Mouse (Mus musculus): ENCODE data around the gene Evx2. TPM values are rescaled to one million over a fixed set of nuclear protein-coding genes. Genes with fewer than 3 reads are reported as not detected.

The Evx2 gene
- polyA plus RNA-seq, 1 experiment: not detected

GRCm38 (mm10) chr2:74679596-74679971 is 20.2 kb upstream of the Evx2 start:
- no peak overlapping the region for H3K4me3 ChIP-seq (ENCODE audit: insufficient read depth, low read depth, low read length)
- no peak overlapping the region for H3K27ac ChIP-seq (replicated peaks; ENCODE audit: low read depth, low read length)
- H3K4me1 ChIP-seq (ENCODE audit: control insufficient read depth, insufficient read depth, insufficient read length, low read length): no peaks in the 10 kb centered on the region; the same call in 1 of the 2 replicates

GRCm38 (mm10) chr2:74678891-74679595 is 19.7 kb upstream of the Evx2 start, which contains the start of gene Hoxd11:
Gene Hoxd11 (plus strand): TSS chr2:74679557.
- no peaks in the 10 kb centered on the region; the same call in 1 of the 2 replicates for H3K4me1 ChIP-seq (ENCODE audit: control insufficient read depth, insufficient read depth, insufficient read length, low read length)
- no peak within 1 kb of the TSS for H3K27ac ChIP-seq (replicated peaks; ENCODE audit: low read depth, low read length)
- H3K4me3 ChIP-seq (ENCODE audit: insufficient read depth, low read depth, low read length): no peak within 1 kb of the TSS

DNA sequence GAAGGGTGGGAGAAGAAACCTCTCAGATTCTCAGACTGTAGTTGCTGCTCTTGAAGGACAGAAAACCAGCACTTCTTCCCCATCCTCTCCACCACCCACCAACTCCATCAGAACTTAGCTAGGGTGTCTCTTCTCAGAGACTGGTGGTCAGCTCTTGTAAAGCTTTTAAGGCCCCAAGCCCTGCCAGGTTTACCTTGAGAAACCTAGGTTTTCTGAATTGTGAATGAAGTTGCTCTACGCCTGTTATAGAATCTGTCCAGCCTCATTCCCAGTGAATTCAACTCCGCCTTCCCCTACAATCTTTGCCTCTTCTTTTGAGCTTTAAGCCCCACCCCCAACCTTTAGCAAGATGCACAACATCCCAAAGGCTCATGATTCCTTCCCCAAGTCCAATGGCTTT is 17.7 kb upstream of the Evx2 start:
- no peak overlapping the region for H3K27ac ChIP-seq (replicated peaks; ENCODE audit: low read depth, low read length)
- no peaks in the 10 kb centered on the region; the same call in 1 of the 2 replicates for H3K4me1 ChIP-seq (ENCODE audit: control insufficient read depth, insufficient read depth, insufficient read length, low read length)
- H3K4me3 ChIP-seq (ENCODE audit: insufficient read depth, low read depth, low read length): no peak overlapping the region

- Histone ChIP-seq H3K4me1 (ENCODE audit: control insufficient read depth, insufficient read depth, insufficient read length, low read length) (no peaks in the 10 kb centered on the region), H3K4me3 (ENCODE audit: insufficient read depth, low read depth, low read length) (no peak overlapping the region), H3K27ac (replicated peaks; ENCODE audit: low read depth, low read length) (no peak overlapping the region)
Observed at GRCm38 (mm10) chr2:74676376-74677052, 17.2 kb upstream of the Evx2 start.

GRCm38 (mm10) chr2:74675666-74676282 is 16.4 kb upstream of the Evx2 start:
- H3K27ac ChIP-seq (replicated peaks; ENCODE audit: low read depth, low read length): no peak overlapping the region
- H3K4me1 ChIP-seq (ENCODE audit: control insufficient read depth, insufficient read depth, insufficient read length, low read length): no peaks in the 10 kb centered on the region
- no peak overlapping the region for H3K4me3 ChIP-seq (ENCODE audit: insufficient read depth, low read depth, low read length)

DNA sequence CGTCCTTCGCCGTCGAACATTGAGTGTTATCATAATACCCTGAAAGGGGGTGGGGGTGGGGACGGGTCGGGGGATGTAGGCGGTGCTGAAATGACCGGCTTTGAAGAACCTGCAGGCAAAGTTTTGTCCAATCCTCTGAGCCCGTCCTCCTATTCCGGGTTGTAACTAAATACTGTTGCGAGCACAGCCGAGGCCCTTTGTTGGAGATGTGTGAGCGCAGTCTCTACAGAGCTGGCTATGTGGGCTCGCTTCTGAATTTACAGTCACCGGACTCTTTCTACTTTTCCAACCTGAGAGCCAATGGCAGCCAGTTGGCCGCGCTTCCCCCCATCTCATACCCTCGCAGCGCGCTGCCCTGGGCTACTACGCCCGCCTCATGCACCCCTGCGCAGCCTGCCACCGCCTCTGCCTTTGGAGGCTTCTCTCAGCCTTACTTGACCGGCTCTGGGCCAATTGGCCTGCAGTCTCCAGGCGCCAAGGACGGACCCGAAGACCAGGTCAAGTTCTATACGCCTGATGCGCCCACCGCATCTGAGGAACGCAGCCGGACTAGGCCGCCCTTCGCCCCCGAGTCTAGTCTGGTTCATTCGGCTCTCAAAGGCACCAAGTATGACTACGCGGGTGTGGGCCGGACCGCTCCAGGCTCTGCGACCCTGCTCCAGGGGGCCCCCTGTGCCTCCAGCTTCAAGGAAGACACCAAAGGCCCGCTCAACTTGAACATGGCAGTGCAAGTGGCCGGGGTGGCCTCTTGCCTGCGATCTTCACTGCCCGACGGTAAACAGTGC is 15.7 kb upstream of the Evx2 start, which contains the start of gene Hoxd12:
Gene Hoxd12, plus strand, starts transcription at position 133 of the 785 bp plus-strand sequence.
- no peak within 1 kb of the TSS for H3K4me3 ChIP-seq (ENCODE audit: insufficient read depth, low read depth, low read length)

DNA sequence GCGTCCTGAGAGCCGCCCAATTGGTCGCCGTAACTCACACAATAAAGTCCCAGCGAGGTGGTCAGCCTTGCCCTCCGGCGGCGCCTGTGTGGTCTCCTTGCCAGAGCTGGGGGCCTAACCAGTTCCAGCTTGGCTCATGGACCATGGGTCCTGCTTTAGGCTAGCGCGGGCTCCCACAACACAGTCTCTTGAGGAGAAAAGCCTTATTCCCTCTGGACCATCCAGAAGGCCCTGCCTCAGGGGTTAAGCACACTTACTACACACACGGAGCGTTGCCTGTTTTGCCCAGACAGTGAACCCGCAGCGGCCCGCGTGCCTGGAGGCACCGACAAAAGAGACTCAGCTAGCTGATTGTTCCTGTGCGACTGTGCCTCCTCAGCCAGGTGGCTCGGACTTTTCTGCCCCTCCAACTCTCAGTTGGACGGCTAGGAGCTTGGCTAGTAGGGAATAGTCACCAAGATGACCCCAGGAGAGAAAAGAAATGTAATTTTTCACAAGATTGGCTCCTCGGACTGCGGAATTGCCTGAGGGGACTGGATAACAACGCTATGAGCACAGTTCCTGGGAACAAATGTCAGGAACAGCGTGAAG is 14.6 kb upstream of the Evx2 start:
- Histone ChIP-seq H3K4me3 (ENCODE audit: insufficient read depth, low read depth, low read length) (no peak overlapping the region), H3K27ac (replicated peaks; ENCODE audit: low read depth, low read length) (no peak overlapping the region), H3K4me1 (ENCODE audit: control insufficient read depth, insufficient read depth, insufficient read length, low read length) (no peaks in the 10 kb centered on the region)

More for the DNA sequence above, 15.7 kb upstream of the Evx2 start, which contains the start of gene Hoxd12:
- H3K4me1 ChIP-seq (ENCODE audit: control insufficient read depth, insufficient read depth, insufficient read length, low read length): no peaks in the 10 kb centered on the region
- no peak within 1 kb of the TSS for H3K27ac ChIP-seq (replicated peaks; ENCODE audit: low read depth, low read length)

DNA sequence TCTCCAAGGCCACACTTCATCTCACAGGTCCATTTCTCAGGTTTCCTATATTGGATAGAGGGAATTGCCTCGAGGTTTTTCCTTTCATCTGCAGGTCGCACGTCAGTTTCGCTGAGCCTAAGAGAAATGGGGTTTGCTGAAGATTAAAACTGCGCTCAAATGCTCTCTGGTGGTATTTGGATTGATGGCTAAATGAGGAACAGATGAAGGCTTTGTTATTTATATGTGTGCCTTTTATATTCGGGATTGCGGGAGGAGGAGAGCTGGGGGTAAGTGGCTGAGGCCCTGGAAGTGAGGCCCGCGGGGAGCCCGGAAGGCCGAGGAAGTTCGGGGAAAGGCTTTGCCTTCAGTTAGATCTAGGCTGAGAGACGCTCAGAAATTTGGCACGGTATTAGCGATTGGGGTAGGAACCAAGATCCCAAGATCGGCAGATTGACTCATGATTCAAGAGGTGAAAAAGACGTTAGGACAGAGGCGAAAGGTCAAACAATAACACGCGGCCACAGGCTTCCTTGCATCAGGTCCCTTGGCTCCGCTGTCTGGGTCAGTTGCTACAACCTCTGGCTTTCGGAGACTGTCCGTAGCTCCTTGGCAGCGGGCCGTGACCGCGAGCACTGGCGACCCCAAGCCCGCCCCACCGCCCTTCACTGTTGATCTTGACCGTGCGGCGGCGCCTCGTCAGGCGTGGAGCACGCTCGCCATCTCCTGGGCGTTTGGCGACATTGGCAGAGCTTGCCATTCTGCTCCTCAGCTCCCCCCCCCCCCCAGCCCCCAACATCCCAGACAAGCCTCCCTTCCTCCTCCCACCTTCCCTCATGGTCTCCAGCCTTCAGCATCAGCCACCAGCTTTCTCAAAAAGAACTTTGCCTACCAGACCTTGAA is 13.4 kb upstream of the Evx2 start:
- no peaks in the 10 kb centered on the region for H3K4me1 ChIP-seq (ENCODE audit: control insufficient read depth, insufficient read depth, insufficient read length, low read length)
- H3K27ac ChIP-seq (replicated peaks; ENCODE audit: low read depth, low read length): no peak overlapping the region
- H3K4me3 ChIP-seq (ENCODE audit: insufficient read depth, low read depth, low read length): peak overlapping the region; percentile 36; the same call in 1 of the 2 replicates

DNA sequence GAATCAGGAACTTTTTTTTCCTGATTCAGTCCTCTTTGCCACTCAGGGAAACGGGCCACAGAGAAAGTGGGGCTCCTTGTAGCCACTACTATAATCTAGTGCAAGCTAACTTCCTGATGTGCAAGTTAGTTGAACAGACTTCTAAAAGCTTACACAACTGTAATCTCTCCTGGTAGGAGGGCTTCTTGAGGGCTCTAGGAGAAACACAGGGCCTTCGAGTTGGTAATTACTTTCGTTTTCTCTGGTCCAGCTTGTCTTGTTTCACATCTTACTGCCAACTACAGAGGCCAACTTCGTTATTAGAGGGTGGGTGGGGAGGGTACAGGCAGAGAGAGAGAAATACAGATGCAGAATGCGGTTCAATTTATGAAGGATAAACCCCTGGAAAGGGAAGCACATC is 12.5 kb upstream of the Evx2 start:
- Histone ChIP-seq H3K4me3 (ENCODE audit: insufficient read depth, low read depth, low read length) (no peak overlapping the region), H3K4me1 (ENCODE audit: control insufficient read depth, insufficient read depth, insufficient read length, low read length) (no peaks in the 10 kb centered on the region), H3K27ac (replicated peaks; ENCODE audit: low read depth, low read length) (no peak overlapping the region)

DNA sequence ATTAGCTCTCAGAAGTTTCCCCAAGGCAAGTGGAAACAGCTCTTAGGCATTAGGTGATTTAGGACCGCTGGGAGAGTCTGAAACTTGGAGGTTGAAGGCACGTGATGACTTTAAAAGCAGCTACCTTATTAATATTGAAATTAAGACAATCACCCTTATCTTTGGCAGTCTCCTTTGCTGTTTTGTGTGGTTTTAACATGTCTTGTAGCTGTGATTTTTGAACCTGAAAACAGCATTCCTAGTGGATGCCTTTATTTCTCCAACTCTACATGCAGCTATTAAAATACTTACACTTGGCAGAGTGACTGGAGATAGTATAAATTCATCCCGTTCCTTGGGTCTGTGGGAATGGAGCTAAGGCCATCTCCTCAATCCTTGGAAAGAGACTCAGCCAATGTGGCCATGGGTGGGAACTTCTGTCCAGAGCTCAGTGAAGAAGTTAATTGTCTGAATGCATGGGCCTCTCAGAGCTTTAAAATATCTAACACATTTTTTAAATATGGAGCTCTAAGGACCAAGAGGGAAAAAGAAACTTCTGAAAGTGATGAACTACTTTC is 11.4 kb upstream of the Evx2 start:
- Histone ChIP-seq H3K4me1 (ENCODE audit: control insufficient read depth, insufficient read depth, insufficient read length, low read length) (no peaks in the 10 kb centered on the region), H3K4me3 (ENCODE audit: insufficient read depth, low read depth, low read length) (no peak overlapping the region), H3K27ac (replicated peaks; ENCODE audit: low read depth, low read length) (no peak overlapping the region)

GRCm38 (mm10) chr2:74669650-74670235 is 10.4 kb upstream of the Evx2 start:
- Histone ChIP-seq H3K27ac (replicated peaks; ENCODE audit: low read depth, low read length) (no peak overlapping the region), H3K4me1 (ENCODE audit: control insufficient read depth, insufficient read depth, insufficient read length, low read length) (no peaks in the 10 kb centered on the region), H3K4me3 (ENCODE audit: insufficient read depth, low read depth, low read length) (no peak overlapping the region)

GRCm38 (mm10) chr2:74669230-74669578 is 9.8 kb upstream of the Evx2 start:
- H3K4me3 ChIP-seq (ENCODE audit: insufficient read depth, low read depth, low read length): no peak overlapping the region
- H3K4me1 ChIP-seq (ENCODE audit: control insufficient read depth, insufficient read depth, insufficient read length, low read length): no peaks in the 10 kb centered on the region
- H3K27ac ChIP-seq (replicated peaks; ENCODE audit: low read depth, low read length): no peak overlapping the region

GRCm38 (mm10) chr2:74668370-74669229 is 9.2 kb upstream of the Evx2 start:
- Histone ChIP-seq H3K4me3 (ENCODE audit: insufficient read depth, low read depth, low read length) (peak overlapping the region; percentile 41), H3K4me1 (ENCODE audit: control insufficient read depth, insufficient read depth, insufficient read length, low read length) (no peaks in the 10 kb centered on the region), H3K27ac (replicated peaks; ENCODE audit: low read depth, low read length) (no peak overlapping the region)

All from brown adipose tissue, adult 24 weeks (tissue).